Mouse (Mus musculus): ENCODE measurements around the gene Snx30.
A peak's percentile ranks its signal among the peaks of the same experiment; 100 is the strongest.

The Snx30 gene

DNA sequence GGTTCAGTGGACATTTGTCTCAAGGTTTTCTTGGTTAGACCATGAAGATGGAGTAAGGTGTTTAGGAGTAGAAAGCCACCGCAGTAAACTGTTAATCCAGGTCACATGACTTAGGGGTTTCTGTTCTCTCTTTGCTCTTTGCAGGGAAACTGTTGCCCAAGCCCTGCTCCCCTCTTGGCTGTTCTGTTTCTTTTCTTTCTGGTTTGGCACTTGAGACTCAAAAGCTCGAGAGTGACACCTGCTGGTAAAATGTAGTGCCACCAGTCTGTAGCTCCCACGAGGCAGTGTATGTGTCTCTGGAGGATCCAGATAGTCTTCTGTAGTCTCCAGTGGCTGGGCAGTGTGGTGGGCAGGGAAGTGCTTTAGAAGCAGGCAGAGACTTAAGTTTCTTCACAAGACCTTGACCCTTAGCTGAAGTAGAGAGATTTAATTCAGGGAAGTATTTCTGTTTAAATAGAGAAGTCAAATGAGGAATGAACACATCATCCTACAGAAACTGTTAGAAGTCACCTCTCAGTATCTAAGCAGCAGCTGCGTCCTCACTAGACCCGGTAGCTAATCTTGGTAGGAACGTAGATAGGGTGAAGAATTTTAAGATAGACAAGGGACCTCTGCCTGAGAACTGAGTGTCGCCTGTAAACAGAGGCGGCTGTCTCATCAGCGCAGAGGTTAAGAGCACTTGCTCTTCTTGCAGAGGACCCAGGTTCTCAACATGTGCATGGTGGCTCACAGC, 65.4 kb downstream of the Snx30 start:
- DNase-seq (ENCODE audit: low read depth, low spot score) = peak; percentile 82

- DNase-seq (ENCODE audit: low read depth, low spot score) = no peak
Measured at GRCm38 (mm10) chr4:59873240-59873639, 67.6 kb downstream of the Snx30 start.

GRCm38 (mm10) chr4:59873830-59874229, 68.2 kb downstream of the Snx30 start:
- DNase-seq (ENCODE audit: low read depth, low spot score) = peak; percentile 86

DNA sequence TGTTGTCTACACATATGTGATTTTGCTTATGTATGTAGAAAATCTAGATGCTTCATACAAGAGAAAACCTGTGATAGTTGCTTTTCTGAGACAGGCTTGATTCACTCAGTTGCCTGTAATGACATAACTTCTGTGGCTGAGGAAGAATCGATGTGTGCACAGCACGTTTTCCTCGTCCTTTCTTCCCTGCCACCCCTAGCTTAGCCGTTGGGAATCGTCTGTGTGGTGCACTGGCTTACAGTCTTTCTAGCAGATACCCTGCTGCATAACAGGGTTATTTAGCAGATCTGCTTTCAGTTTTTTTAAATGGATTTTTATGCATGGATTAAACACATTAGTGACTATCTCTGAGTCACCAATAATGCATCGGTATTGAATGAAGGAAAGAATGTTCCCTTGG, 70.9 kb downstream of the Snx30 start:
- no peak for DNase-seq (ENCODE audit: low read depth, low spot score)

DNA sequence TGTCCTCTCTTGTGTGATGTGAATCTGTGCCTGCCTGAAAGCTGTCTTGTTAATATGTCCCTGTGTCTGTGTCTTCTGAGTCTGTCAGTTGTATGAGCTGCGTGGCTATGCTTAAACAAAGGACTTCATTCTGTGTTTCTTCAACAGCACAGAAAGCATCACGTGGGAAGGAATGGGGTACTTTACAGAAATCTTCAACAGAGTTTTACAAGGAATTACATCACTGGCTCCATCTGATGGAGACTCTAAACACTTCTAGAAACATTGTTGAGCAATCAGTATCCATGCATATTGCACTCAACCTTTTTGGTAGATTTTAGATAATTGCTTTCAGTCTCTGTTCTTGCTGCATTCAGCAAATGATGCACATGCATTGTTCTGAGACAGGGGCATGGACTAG, 71.4 kb downstream of the Snx30 start:
- no peak for DNase-seq (ENCODE audit: low read depth, low spot score)

GRCm38 (mm10) chr4:59878595-59878994, 73.0 kb downstream of the Snx30 start:
- no peak for DNase-seq (ENCODE audit: low read depth, low spot score)

GRCm38 (mm10) chr4:59879444-59879843, 73.8 kb downstream of the Snx30 start:
- DNase-seq (ENCODE audit: low read depth, low spot score) = no peak

GRCm38 (mm10) chr4:59880725-59881124, 75.1 kb downstream of the Snx30 start:
- DNase-seq (ENCODE audit: low read depth, low spot score) = no peak

- peak; percentile 53 for DNase-seq (ENCODE audit: low read depth, low spot score)
Measured at GRCm38 (mm10) chr4:59881210-59881609, 75.6 kb downstream of the Snx30 start.

GRCm38 (mm10) chr4:59884136-59884696, 78.6 kb downstream of the Snx30 start:
- DNase-seq (ENCODE audit: low read depth, low spot score) = no peak

GRCm38 (mm10) chr4:59886281-59886680, 80.6 kb downstream of the Snx30 start:
- no peak for DNase-seq (ENCODE audit: low read depth, low spot score)

DNA sequence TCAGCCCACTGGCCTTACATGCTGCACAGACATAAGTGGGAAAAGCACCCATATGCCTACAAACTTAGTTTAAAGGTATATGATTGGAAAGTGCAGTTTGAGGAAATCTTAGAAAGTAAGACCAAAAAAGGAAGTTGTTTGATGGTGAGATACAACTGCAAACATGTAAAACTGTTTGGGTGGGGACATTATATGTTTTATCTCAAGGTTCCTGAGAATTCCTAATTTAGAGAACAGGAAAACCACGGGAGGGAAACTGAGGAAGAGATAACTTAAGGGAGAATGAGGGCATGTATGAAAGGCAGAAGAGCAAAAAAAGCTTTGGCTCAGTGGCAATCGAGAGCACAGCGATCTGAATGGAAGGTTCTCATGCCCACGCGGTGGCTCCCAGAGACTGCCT, 81.4 kb downstream of the Snx30 start:
- DNase-seq (ENCODE audit: low read depth, low spot score) = no peak

- DNase-seq (ENCODE audit: low read depth, low spot score) = no peak
Measured at GRCm38 (mm10) chr4:59888014-59888413, 82.4 kb downstream of the Snx30 start.

GRCm38 (mm10) chr4:59890086-59890600, 84.5 kb downstream of the Snx30 start:
- DNase-seq (ENCODE audit: low read depth, low spot score) = no peak

DNA sequence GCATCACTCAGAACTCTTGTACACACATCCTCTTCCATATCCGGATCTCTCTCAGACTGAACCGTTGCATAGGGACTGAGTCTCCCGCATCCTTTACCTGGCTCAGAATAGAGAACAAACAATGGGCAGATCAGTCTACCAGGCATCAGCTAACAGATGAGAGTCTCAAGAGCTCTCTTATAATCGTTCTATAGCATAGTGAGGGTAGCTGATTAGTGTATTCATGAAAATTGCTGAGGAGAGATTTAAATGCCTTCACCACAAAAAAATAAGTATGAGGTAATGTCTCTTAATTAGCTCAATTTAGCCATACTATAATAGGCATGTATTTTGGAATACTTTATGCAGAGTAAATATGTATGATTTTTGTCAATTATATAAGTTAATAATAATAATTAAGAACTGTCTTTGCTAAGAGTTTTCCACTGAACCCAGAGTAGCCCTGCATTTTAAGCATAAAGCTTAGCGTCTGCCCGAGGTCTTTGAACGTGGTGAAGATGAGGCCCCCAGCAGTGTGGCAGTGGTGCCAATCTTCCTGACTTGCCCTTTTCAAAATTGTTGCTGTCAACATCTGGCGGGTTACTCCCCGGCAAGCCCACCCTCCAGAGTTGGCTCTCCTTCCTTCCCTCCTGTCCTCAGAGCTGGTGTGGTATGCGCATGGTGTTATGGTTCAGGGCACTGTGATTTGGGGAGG, 86.2 kb downstream of the Snx30 start:
- no peak for DNase-seq (ENCODE audit: low read depth, low spot score)

GRCm38 (mm10) chr4:59892731-59893130, 87.1 kb downstream of the Snx30 start:
- DNase-seq (ENCODE audit: low read depth, low spot score) = no peak

GRCm38 (mm10) chr4:59894415-59894814, 88.8 kb downstream of the Snx30 start:
- DNase-seq (ENCODE audit: low read depth, low spot score) = no peak

DNA sequence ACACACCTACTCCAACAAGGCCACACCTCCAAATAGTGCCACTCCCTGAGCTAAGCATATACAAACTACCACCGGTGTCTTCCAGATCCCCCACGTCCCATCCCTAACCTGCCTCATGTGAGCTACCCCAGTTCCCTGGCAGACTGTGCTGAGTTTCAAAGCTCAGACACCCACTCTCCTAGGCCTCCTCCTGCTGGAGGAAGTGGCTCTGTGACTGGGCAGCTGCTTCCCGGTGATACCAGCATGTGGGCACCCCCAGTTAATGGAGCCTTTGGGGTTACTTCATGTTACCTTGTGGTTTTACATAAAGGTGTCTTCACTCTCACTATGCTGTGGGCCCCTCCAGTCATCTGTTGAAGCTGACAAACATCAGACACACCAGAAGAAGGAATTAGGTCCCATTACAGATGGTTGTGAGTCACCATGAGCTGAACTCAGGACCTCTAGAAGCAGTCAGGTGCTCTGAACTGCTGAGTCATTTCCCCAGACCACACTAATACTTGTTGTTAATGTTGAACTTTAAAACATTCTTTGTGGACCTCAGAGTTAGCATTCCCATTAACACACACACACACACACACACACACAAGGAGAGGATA, 89.4 kb downstream of the Snx30 start:
- no peak for DNase-seq (ENCODE audit: low read depth, low spot score)

DNA sequence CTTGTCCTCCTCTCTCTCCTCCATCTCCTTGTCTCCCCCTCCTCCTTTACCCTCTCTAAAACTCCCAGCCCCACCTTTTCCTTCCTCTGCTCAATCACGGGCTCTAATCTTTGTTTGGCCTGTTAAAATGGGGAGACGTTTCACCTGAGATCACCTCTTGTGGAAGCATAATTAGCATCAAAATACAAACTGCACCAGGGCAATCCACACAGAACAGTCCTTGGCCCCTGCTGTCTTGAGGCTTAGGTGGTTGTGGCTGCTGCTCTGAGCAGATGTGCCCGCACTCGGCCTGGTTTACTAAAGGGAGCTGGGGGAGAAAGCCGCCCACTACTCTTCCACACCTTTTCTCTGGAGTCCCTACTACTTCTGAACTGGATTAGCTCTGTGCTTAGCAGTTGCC, 90.4 kb downstream of the Snx30 start:
- peak; percentile 51 for DNase-seq (ENCODE audit: low read depth, low spot score)

DNA sequence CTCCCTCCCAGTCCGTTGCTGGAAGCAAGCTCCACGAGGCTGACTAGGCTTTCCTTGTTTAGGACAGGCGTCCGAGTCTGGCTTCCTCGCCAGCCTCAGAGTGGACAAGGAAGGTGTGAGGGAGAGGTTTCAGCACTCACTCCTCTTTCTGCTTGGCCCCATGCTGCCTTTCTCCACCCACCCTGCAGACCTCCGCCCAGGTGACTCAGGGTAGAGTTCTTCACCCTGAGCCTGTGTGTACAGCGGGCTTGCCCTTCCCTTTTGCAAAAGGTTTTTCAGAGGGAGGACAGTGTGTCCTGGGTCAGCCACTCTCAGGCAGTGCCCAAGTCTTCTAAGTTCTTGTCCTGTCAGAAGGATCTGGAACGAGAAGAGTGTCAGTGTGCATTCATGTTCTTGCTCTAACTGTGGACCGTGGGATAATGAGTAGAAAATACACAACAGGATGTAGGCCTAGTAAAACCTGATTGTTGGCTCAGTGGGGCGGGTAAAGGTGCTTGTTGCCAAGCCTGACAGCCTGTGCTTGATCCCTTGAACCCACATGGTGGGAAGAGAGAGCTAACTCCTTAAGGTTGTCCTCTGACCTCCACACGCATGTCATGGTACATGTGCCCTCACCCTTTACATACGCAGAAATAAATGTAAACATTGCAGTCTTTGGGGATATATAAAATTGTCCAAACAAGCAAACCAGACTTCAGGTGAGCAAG, 92.3 kb downstream of the Snx30 start:
- no peak for DNase-seq (ENCODE audit: low read depth, low spot score)

- DNase-seq (ENCODE audit: low read depth, low spot score) = no peak
Measured at GRCm38 (mm10) chr4:59898521-59898919, 92.9 kb downstream of the Snx30 start.

- DNase-seq (ENCODE audit: low read depth, low spot score) = no peak
Measured at GRCm38 (mm10) chr4:59901810-59902209, 96.2 kb downstream of the Snx30 start.
